Mouse (Mus musculus) midbrain, embryonic 12.5 days (tissue): ENCODE results near the gene Orc2. TPM values are rescaled to one million over a fixed set of nuclear protein-coding genes. Genes with fewer than 3 reads are reported as not detected.

Source experiments
- ATAC-seq: fragments of 200-750 bp; cut with Nextera tagmentation; 2 replicates; pipeline ENCODE4 v1.8.0; 2017; ENCODE audit warnings: low read depth, moderate TSS enrichment, moderate library complexity; ENCODE audit not compliant: low FRiP score
- H3K27ac ChIP-seq: fragments of 300-500 bp; sonication (generic); replicated peaks from 2 replicates; pipeline ENCODE4 v1.5.1; 2016; ENCODE audit warnings: mild to moderate bottlenecking
- H3K27me3 ChIP-seq: fragments of 300-500 bp; sonication (generic); 2 replicates; pipeline ENCODE4 v1.6.1; 2016; ENCODE audit warnings: mild to moderate bottlenecking
- H3K36me3 ChIP-seq: fragments of 300-500 bp; sonication (generic); 2 replicates; pipeline ENCODE4 v1.6.1; 2016
- H3K4me1 ChIP-seq: fragments of 300-500 bp; sonication (generic); 2 replicates; pipeline ENCODE4 v1.6.1; 2016
- H3K4me2 ChIP-seq: fragments of 300-500 bp; sonication (generic); replicated peaks from 2 replicates; pipeline ENCODE4 v1.6.1; 2016; ENCODE audit warnings: mild to moderate bottlenecking, moderate library complexity
- H3K4me3 ChIP-seq: fragments of 300-500 bp; sonication (generic); 2 replicates; pipeline ENCODE4 v1.5.1; 2016; ENCODE audit warnings: mild to moderate bottlenecking
- H3K9ac ChIP-seq: fragments of 300-500 bp; sonication (generic); replicated peaks from 2 replicates; pipeline ENCODE4 v1.6.1; 2016; ENCODE audit warnings: mild to moderate bottlenecking, moderate library complexity
- H3K9me3 ChIP-seq: fragments of 300-500 bp; sonication (generic); 2 replicates; pipeline ENCODE4 v1.6.1; 2016; ENCODE audit warnings: mild to moderate bottlenecking
- WGBS: fragments of 180-500 bp; shearing (Covaris S2); methylation state at CpG from one replicate; pipeline ENCODE4 v1.1.7; 2016; 5-methylcytosine and 5-hydroxymethylcytosine counted together
- polyA plus RNA-seq: library from polyadenylated mRNA; unstranded; fragments of >200 nt; fragmentation: Nextera tagmentation; extraction: Ambion mirVana; gene quantifications from 2 replicates; pipeline ENCODE4 v1.2.1, GENCODE M21; 2016

Orc2 gene
- polyA plus RNA-seq, 1 experiment from 2014 or later: 35.4 TPM

- Histone ChIP-seq H3K27me3 (no peaks in the 10 kb centered on the region), H3K4me3 (peak overlapping the region; percentile 84), H3K27ac (peak overlapping the region; percentile 99; the same call in 1 of the 2 replicates), H3K9ac (peak overlapping the region; percentile 100), H3K9me3 (no peaks in the 10 kb centered on the region), H3K36me3 (peaks cover 31% of the 10 kb centered on the region), H3K4me2 (peak overlapping the region; percentile 66), H3K4me1 (peaks cover 17% of the 10 kb centered on the region)
- WGBS: 12% methylated on average over 13 of the region's 13 CpGs
- peak; percentile 63 for ATAC-seq
These were observed 82.0 kb downstream of the Orc2 start for GRCm38 (mm10) chr1:58422879-58423278.

GRCm38 (mm10) chr1:58420961-58421360, 83.9 kb downstream of the Orc2 start:
- no peak overlapping the region for H3K4me3 ChIP-seq

GRCm38 (mm10) chr1:58420032-58420431, 84.9 kb downstream of the Orc2 start:
- peaks cover 55% of the 10 kb centered on the region for H3K36me3 ChIP-seq
- no peaks in the 10 kb centered on the region for H3K9me3 ChIP-seq
- H3K4me1 ChIP-seq: peaks cover 17% of the 10 kb centered on the region
- no peaks in the 10 kb centered on the region for H3K27me3 ChIP-seq
- no peak overlapping the region for H3K4me2 ChIP-seq
- H3K27ac ChIP-seq: no peak overlapping the region
- no peak overlapping the region for H3K9ac ChIP-seq
- no peak for ATAC-seq
- H3K4me3 ChIP-seq: no peak overlapping the region
- WGBS: 85% methylated on average over 10 of the region's 10 CpGs

More at GRCm38 (mm10) chr1:58420961-58421360, 83.9 kb downstream of the Orc2 start:
- Histone ChIP-seq H3K27ac (no peak overlapping the region), H3K4me2 (no peak overlapping the region), H3K27me3 (no peaks in the 10 kb centered on the region), H3K4me1 (peaks cover 17% of the 10 kb centered on the region), H3K36me3 (peaks cover 48% of the 10 kb centered on the region), H3K9ac (no peak overlapping the region), H3K9me3 (no peaks in the 10 kb centered on the region)
- ATAC-seq: no peak
- WGBS: 74% methylated on average over 7 of the region's 7 CpGs

DNA sequence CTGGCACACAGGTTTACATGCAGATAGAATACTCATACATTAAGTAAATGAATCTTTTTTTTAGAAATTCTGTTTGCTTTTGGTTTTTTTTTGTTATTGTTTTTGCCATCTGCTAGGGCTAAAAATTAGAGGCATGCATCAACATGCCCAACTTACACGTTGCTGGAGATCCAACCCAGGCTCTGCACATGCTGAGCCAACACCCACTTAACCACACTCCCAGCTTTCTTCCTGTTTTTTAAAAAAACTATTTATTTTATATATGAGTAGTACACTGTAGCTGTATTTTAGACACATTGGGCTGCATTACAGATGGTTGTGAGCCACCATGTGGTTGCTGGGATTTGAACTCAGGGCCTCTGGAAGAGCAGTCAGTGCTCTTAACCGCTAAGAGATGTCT, 88.9 kb downstream of the Orc2 start:
- no peak for ATAC-seq
- no peaks in the 10 kb centered on the region for H3K27me3 ChIP-seq
- H3K9me3 ChIP-seq: no peaks in the 10 kb centered on the region
- H3K27ac ChIP-seq: no peak overlapping the region
- WGBS: 93% methylated on average over 2 of the region's 2 CpGs
- peaks cover 3% of the 10 kb centered on the region for H3K4me1 ChIP-seq
- H3K4me2 ChIP-seq: no peak overlapping the region
- H3K9ac ChIP-seq: no peak overlapping the region
- H3K4me3 ChIP-seq: no peak overlapping the region
- H3K36me3 ChIP-seq: peaks cover 86% of the 10 kb centered on the region

- WGBS: 28% methylated on average over 1 of the region's 1 CpGs
- no peaks in the 10 kb centered on the region for H3K9me3 ChIP-seq
- H3K9ac ChIP-seq: no peak overlapping the region
- H3K4me3 ChIP-seq: no peak overlapping the region
- no peak overlapping the region for H3K27ac ChIP-seq
- H3K27me3 ChIP-seq: no peaks in the 10 kb centered on the region
- no peak overlapping the region for H3K4me2 ChIP-seq
- no peaks in the 10 kb centered on the region for H3K4me1 ChIP-seq
- peaks cover 89% of the 10 kb centered on the region for H3K36me3 ChIP-seq
- no peak for ATAC-seq
These were observed 89.5 kb downstream of the Orc2 start for GRCm38 (mm10) chr1:58415442-58415841.

Other genes starting within 250 kb of the Orc2 start
- not detected in 2 replicates for gene Aox2, start 226.8 kb downstream of the Orc2 start, polyA plus RNA-seq
- 481 and 498 TPM in 2 replicates for gene Bzw1, start 112.2 kb downstream of the Orc2 start, polyA plus RNA-seq
- 175 and 180 TPM in 2 replicates for gene Clk1, start 81.0 kb downstream of the Orc2 start, polyA plus RNA-seq
- 59.5 and 61.8 TPM in 2 replicates for gene Nif3l1, start 60.0 kb downstream of the Orc2 start, polyA plus RNA-seq
- gene Ppil3, start 59.6 kb downstream of the Orc2 start, polyA plus RNA-seq: 51.9 and 52.8 TPM in 2 replicates
- 9.9 and 10.5 TPM in 2 replicates for gene Fam126b, start 81.2 kb upstream of the Orc2 start, polyA plus RNA-seq
- gene Ndufb3, start 81.3 kb upstream of the Orc2 start, polyA plus RNA-seq: 146 and 161 TPM in 2 replicates
- gene Als2cr12, start 190.9 kb upstream of the Orc2 start, polyA plus RNA-seq: not detected in 2 replicates
- gene Cflar, start 206.4 kb upstream of the Orc2 start, polyA plus RNA-seq: 26.4 and 26.6 TPM in 2 replicates